ENCODE assay signal across 9 mouse cellular contexts in genomic region chr6:37473674-37474342, GRCm38 (mm10). TPM values are rescaled to one million over a fixed set of nuclear protein-coding genes. Genes with fewer than 3 reads are reported as not detected.
A peak's percentile ranks its signal among the peaks of the same experiment; 100 is the strongest.
DNase-seq lines count a peak whose midpoint lies in the region; ATAC-seq lines count a peak whose summit lies in the region.
"Had no signal": no experiment of that assay in that cellular context is flagged by ENCODE, and none has a peak within 500 bp of the region (broad histone marks: within the 10 kb centered on the region; RNA-seq: fewer than 3 reads in every experiment).

No protein-coding gene starts in this region.

- DNase-seq in frontal cortex, postnatal 14 days (ENCODE audit: low spot score in 2 of 2), result no peak
- DNase-seq in right cerebral cortex, adult 2 months (ENCODE audit: low spot score in 2 of 2), result peak; percentile 31 to 45
- no peak for DNase-seq in right cerebral cortex, postnatal 10 days (ENCODE audit: low spot score in 2 of 2)
- DNase-seq in kidney, adult 9 months, result peak; percentile 73
- DNase-seq in MN1 (ENCODE audit: low spot score), result no peak

- ATAC-seq in frontal cortex, adult (ENCODE audit: low TSS enrichment), result peak; percentile 80
- ATAC-seq in megakaryocyte-erythroid progenitor cell, adult 5-6 weeks (replicated peaks; ENCODE audit: low FRiP score, low TSS enrichment, poor library complexity, severe bottlenecking), result peak; percentile 63
- no peak for ATAC-seq in cerebellum, adult (ENCODE audit: insufficient number of reproducible peaks, low FRiP score, low TSS enrichment)

RNA-seq across cellular contexts. Expression of gene Creb3l2, which starts 31.9 kb away (rescaled TPM):
- 15.3 and 18.3 TPM in 2 replicates for total RNA-seq in megakaryocyte-erythroid progenitor cell, adult 5-6 weeks (2014; fragmentation: Nextera tagmentation)
- 3.4 and 7.3 TPM in 2 replicates for total RNA-seq in megakaryocyte-erythroid progenitor cell, adult 5-6 weeks (2017)

RNA-seq across cellular contexts. Expression of gene Akr1d1, which starts 56.2 kb away (rescaled TPM):
- total RNA-seq in megakaryocyte-erythroid progenitor cell, adult 5-6 weeks (2014; fragmentation: Nextera tagmentation), result not detected in 2 replicates
- total RNA-seq in megakaryocyte-erythroid progenitor cell, adult 5-6 weeks (2017), result not detected in 2 replicates
- total RNA-seq: left cerebral cortex, postnatal 14 days had no signal

Comparison
In these comparisons a context has a peak if more than half of its experiments do, and no peak if none do; other contexts are left out.
1. DNase-seq: peak in right cerebral cortex, adult 2 months (2 of 2) and kidney, adult 9 months (single experiment); none in frontal cortex, postnatal 14 days (0 of 2), right cerebral cortex, postnatal 10 days (0 of 2) and MN1 (single experiment).